Mouse (Mus musculus): ENCODE results near the gene Tbc1d5. TPM values are rescaled to one million over a fixed set of nuclear protein-coding genes. Genes with fewer than 3 reads are reported as not detected.

Gene Tbc1d5
- polyA plus RNA-seq, 2 experiments from 2014 or later = 17.9 to 18.2 TPM

- no peak for ATAC-seq
These were observed 306.6 kb downstream of the Tbc1d5 start for GRCm38 (mm10) chr17:50872600-50872999.

- no peak for ATAC-seq
These were observed 311.9 kb downstream of the Tbc1d5 start for GRCm38 (mm10) chr17:50867297-50867696.

- ATAC-seq = no peak
These were observed 314.4 kb downstream of the Tbc1d5 start for GRCm38 (mm10) chr17:50864781-50865180.

- no peak for ATAC-seq
These were observed 325.9 kb downstream of the Tbc1d5 start for GRCm38 (mm10) chr17:50853220-50853619.

GRCm38 (mm10) chr17:50851382-50851781, 327.8 kb downstream of the Tbc1d5 start:
- no peak for ATAC-seq

- ATAC-seq = peak; percentile 40
These were observed 365.1 kb downstream of the Tbc1d5 start for GRCm38 (mm10) chr17:50814089-50814488.

- ATAC-seq = no peak
These were observed 365.6 kb downstream of the Tbc1d5 start for GRCm38 (mm10) chr17:50813580-50813979.

- ATAC-seq = no peak
These were observed 373.5 kb downstream of the Tbc1d5 start for GRCm38 (mm10) chr17:50805631-50806030.

GRCm38 (mm10) chr17:50803234-50803633, 375.9 kb downstream of the Tbc1d5 start:
- ATAC-seq = no peak

- ATAC-seq = no peak
These were observed 376.8 kb downstream of the Tbc1d5 start for GRCm38 (mm10) chr17:50802380-50802779.

GRCm38 (mm10) chr17:50795445-50796095, 383.6 kb downstream of the Tbc1d5 start:
- peak; percentile 91 for ATAC-seq

- no peak for ATAC-seq
These were observed 387.5 kb downstream of the Tbc1d5 start for GRCm38 (mm10) chr17:50791671-50792070.

- no peak for ATAC-seq
These were observed 390.3 kb downstream of the Tbc1d5 start for GRCm38 (mm10) chr17:50788835-50789234.

GRCm38 (mm10) chr17:50775247-50775646, 403.9 kb downstream of the Tbc1d5 start:
- ATAC-seq = no peak

GRCm38 (mm10) chr17:50764387-50764786, 414.8 kb downstream of the Tbc1d5 start:
- ATAC-seq = no peak

GRCm38 (mm10) chr17:50763407-50763806, 415.7 kb downstream of the Tbc1d5 start:
- no peak for ATAC-seq

- no peak for ATAC-seq
These were observed 416.9 kb downstream of the Tbc1d5 start for GRCm38 (mm10) chr17:50762231-50762630.

GRCm38 (mm10) chr17:50761082-50761481, 418.1 kb downstream of the Tbc1d5 start:
- ATAC-seq = no peak

GRCm38 (mm10) chr17:50753356-50754138, 425.6 kb downstream of the Tbc1d5 start:
- ATAC-seq = no peak

GRCm38 (mm10) chr17:50752753-50753152, 426.4 kb downstream of the Tbc1d5 start:
- no peak for ATAC-seq

- no peak for ATAC-seq
These were observed 427.2 kb downstream of the Tbc1d5 start for GRCm38 (mm10) chr17:50751911-50752310.

- no peak for ATAC-seq
These were observed 428.3 kb downstream of the Tbc1d5 start for GRCm38 (mm10) chr17:50750874-50751273.

- no peak for ATAC-seq
These were observed 437.8 kb downstream of the Tbc1d5 start for GRCm38 (mm10) chr17:50741386-50741785.

GRCm38 (mm10) chr17:50740804-50741203, 438.3 kb downstream of the Tbc1d5 start:
- no peak for ATAC-seq
